Mouse (Mus musculus) CD8-positive naive resting alpha-beta T cell, adult 57 days (primary cell): Measurements from ENCODE around the gene Gm38655. TPM values are rescaled to one million over a fixed set of nuclear protein-coding genes. Genes with fewer than 3 reads are reported as not detected.

Source experiments
- total RNA-seq: library from RNA; stranded (reverse); gene quantifications from one replicate; pipeline ENCODE4 v1.2.4, GENCODE M21; 2023

Gm38655 gene
- total RNA-seq: not detected

DNA sequence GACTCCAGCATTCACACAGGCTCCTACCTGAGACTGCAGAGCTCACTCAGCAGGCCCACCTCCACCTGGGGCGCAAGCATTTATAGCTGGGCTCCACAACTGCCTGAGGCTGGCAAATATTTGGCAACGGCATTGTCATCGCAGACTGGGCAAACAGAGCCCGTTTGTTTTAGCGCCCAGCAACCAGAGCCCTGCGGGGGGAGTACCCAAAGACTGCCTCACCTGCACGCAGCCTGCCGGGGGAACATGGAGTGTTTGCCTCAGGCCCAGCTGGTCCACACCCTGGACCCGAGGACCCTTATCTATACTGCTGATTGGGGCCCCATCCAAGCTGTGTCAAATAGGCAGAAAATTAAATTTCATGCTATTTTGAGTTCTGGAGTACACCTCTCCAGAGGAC, at the start of gene Gm38655:
Gm38655 (minus strand) TSS at position 61 of the 400 bp plus-strand sequence.

DNA sequence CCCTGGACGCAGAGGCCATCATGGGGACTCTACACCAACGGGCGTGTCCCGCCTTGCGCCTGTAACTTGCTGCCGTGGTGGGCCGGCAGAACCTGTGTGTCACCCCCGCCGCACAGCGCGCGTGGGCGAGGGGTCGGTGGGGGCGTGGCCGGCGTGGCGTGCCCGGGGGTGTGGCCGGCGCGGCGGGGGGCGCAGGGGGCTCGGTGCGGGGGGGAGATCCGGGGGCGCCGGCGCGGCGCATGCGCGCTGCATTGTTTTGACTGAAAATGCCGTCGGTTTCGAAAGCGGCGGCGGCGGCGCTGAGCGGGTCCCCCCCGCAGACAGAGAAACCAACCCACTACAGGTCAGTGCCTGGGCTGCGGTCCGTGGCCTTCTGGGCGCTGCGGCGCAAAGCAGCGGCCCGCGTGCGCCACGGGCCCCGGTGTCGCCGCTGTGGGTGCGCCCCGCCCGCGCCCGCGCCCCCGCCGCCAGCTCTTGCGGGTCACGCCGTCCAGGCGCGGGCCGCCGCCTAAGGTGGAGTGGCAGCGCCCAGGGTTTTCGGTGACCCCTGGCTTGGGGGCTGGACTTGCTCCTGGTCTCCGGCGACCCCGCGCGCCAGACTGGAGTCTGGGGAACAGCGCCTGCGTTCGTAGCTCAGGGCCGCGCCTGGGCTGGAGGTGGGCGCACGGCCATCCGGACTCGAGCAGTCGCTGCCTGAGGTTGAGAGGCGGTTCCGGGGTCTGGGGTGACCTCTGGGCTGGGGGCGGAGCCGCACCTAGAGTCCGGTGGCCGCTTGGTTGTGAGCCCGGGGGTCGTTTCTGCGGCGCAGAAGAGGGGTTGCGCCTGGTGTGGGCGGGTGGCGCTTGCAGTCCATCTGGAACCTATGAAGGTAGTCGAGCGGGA, 13.1 kb upstream of the Gm38655 start, which contains the start of gene Unkl:
Unkl (plus strand) TSS at position 248 of the 882 bp plus-strand sequence.

DNA sequence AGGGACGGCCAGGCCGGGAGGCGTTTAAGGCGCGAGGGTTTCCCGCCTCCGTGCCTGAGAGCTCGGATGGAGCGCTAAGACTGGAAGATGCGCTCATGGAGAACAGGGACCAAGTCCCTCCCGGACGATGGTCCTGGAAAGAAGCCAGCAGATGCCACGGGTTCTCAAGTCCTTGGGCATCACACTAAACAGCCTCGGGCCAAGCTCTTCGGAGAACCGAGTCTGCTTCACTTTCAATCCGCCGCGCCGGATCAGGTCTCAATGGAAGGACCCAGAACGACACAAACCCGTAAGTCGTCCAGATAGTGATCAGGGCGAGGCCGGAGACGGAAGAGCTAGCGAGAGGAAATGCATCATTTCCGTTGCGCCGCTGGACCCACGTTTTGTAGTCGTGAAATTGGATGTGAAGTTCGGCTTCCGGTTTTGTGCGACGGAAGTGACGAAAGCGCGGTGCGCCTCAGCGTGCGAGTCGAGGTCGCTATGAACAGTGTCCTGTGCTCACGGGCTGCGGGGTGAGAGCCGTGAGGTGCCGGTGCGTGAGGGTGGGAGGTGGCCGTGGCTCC, 8.9 kb upstream of the Gm38655 start, which contains the start of gene BC003965:
BC003965 (plus strand) TSS at position 426 of the 563 bp plus-strand sequence.

DNA sequence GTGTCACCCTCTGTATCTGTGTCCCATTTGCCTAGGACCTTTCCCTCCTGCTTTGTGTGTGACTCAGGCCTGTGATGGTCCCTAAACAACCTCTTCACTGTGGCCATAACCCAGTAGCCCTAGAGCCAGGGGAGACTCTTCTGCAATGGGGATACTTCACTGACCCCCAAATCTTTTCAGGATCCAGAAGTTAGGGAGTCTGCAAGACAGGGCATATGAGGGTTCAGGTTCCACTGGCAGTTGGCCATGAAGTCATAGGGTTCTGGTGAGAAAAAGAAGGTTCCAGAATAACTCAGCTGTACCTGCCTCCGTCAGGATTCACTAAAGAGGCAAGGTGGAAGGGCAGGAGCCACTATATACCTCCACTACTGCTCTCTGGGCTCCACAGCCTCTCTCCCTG, 13.1 kb downstream of the Gm38655 start, which contains the start of gene Ccdc154:
Ccdc154 (plus strand) TSS at position 301 of the 400 bp plus-strand sequence.

DNA sequence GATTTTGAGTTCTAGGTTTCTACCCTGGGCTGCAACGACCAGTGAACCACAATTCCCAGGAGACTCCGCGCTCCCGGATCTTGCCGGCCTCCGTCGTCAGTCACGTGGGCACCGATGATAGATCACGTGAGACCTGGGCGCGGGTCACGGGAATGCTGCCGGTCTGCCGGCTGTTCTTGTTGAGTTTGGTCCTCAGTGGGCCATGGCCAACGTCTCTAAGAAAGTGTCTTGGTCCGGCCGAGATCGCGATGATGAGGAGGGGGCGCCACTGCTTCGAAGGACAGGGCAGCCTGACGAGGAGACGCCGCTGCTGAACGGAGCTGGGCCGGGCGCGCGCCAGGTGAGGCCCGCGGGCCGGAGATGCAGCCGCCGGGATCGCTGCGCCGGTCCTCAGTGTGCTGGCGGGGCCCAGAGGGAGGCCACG, 42.0 kb downstream of the Gm38655 start, which contains the start of gene Clcn7:
Clcn7 (plus strand) TSS at position 117 of the 424 bp plus-strand sequence.

Other genes with a start within 250 kb of the Gm38655 start
- 226 TPM for gene Mapk8ip3, start 238.5 kb downstream of the Gm38655 start, total RNA-seq
- gene Jpt2, start 214.8 kb downstream of the Gm38655 start, total RNA-seq: 18.5 TPM
- 36.7 TPM for gene Cramp1l, start 159.7 kb downstream of the Gm38655 start, total RNA-seq
- gene Ift140, start 159.4 kb downstream of the Gm38655 start, total RNA-seq: 31.4 TPM
- gene Tmem204, start 91.9 kb downstream of the Gm38655 start, total RNA-seq: not detected
- gene Telo2, start 59.5 kb downstream of the Gm38655 start, total RNA-seq: 38.0 TPM
- gene Ptx4, start 54.7 kb downstream of the Gm38655 start, total RNA-seq: not detected
- 35.2 TPM for gene Clcn7, start 42.1 kb downstream of the Gm38655 start, total RNA-seq
- gene Ccdc154, start 13.0 kb downstream of the Gm38655 start, total RNA-seq: 0.61 TPM
- gene BC003965, start 9.1 kb upstream of the Gm38655 start, total RNA-seq: 13.3 TPM
- 76.9 TPM for gene Unkl, start 12.9 kb upstream of the Gm38655 start, total RNA-seq
- 59.6 TPM for gene Gnptg, start 64.7 kb upstream of the Gm38655 start, total RNA-seq
- 23.3 TPM for gene Tsr3, start 64.7 kb upstream of the Gm38655 start, total RNA-seq
- 29.1 TPM for gene Baiap3, start 80.9 kb upstream of the Gm38655 start, total RNA-seq
- gene Ube2i, start 99.2 kb upstream of the Gm38655 start, total RNA-seq: 409 TPM
- gene Prss34, start 122.9 kb upstream of the Gm38655 start, total RNA-seq: not detected
- not detected for gene Prss28, start 133.2 kb upstream of the Gm38655 start, total RNA-seq
- gene Prss29, start 143.2 kb upstream of the Gm38655 start, total RNA-seq: not detected
- gene Tpsab1, start 170.1 kb upstream of the Gm38655 start, total RNA-seq: not detected
- gene Tpsb2, start 190.8 kb upstream of the Gm38655 start, total RNA-seq: not detected
- not detected for gene Tpsg1, start 193.8 kb upstream of the Gm38655 start, total RNA-seq